Mouse (Mus musculus) heart, postnatal 0 days (tissue): ENCODE measurements around the gene Syn2.

Experiments used
- CTCF ChIP-seq: IDR thresholded peaks from 2 replicates; pipeline ENCODE4 v1.5.1; 2016; ENCODE audit warnings: antibody characterized with exemption, control low read depth, low read depth
- EP300 ChIP-seq: IDR thresholded peaks from 2 replicates; pipeline ENCODE4 v1.6.1; 2016; ENCODE audit warnings: antibody characterized with exemption, low read depth

DNA sequence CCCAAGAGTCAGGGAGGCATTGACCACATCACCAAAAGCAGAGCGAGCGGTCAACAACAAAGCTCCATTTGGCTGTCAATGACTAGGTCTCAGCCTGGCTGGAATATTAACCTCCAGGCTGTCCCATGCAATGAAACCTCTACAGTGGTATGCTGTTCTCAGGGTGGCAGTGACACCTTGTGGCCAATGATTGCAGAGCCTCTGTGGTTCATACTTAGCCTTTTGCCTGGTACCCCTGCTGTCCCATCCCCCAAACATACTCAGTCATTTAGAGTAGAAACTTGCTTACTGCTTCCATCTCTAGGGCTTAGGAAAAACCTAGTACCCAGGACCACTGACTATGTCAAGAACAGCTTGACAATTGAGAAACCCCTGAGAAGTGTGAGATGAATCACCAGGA, 133.2 kb downstream of the Syn2 start:
- TF ChIP-seq CTCF (peak; percentile 99), EP300 (no peak)
